Mouse (Mus musculus) midbrain, postnatal 0 days (tissue): ENCODE measurements around the gene Elf2. TPM values are rescaled to one million over a fixed set of nuclear protein-coding genes. Genes with fewer than 3 reads are reported as not detected.

Experiments
- ATAC-seq: fragments of 200-750 bp; cut with Nextera tagmentation; 2 replicates; pipeline ENCODE4 v1.8.0; 2017; ENCODE audit warnings: moderate number of reproducible peaks, mild to moderate bottlenecking, moderate TSS enrichment, moderate library complexity; ENCODE audit not compliant: low FRiP score
- DNase-seq: peaks from one replicate; pipeline ENCODE4 v3.0.0-alpha.2; 2015; ENCODE audit warnings: low spot score
- H3K27ac ChIP-seq: fragments of 300-500 bp; sonication (generic); 2 replicates; pipeline ENCODE4 v1.5.1; 2014; ENCODE audit warnings: low read depth, mild to moderate bottlenecking, low read length, mixed read lengths
- H3K27me3 ChIP-seq: fragments of 300-500 bp; sonication (generic); 2 replicates; pipeline ENCODE4 v1.6.1; 2014; ENCODE audit warnings: low read length, control low read depth, mixed read lengths; ENCODE audit not compliant: insufficient read depth
- H3K36me3 ChIP-seq: fragments of 300-500 bp; sonication (generic); 2 replicates; pipeline ENCODE4 v1.6.1; 2014; ENCODE audit warnings: low read length, control low read depth, mixed read lengths; ENCODE audit not compliant: insufficient read depth
- H3K4me1 ChIP-seq: fragments of 300-500 bp; sonication (generic); 2 replicates; pipeline ENCODE4 v1.6.1; 2014; ENCODE audit warnings: mild to moderate bottlenecking, control low read depth, antibody characterized with exemption, low read length, mixed read lengths; ENCODE audit not compliant: insufficient read depth
- H3K4me2 ChIP-seq: fragments of 300-500 bp; sonication (generic); 2 replicates; pipeline ENCODE4 v1.6.1; 2014; ENCODE audit warnings: low read depth, mild to moderate bottlenecking, low read length, mixed read lengths; ENCODE audit not compliant: poor library complexity, severe bottlenecking
- H3K4me3 ChIP-seq: fragments of 300-500 bp; sonication (generic); 2 replicates; pipeline ENCODE4 v1.5.1; 2014; ENCODE audit warnings: low read depth, mild to moderate bottlenecking, low read length, moderate library complexity
- H3K9ac ChIP-seq: fragments of 300-500 bp; sonication (generic); replicated peaks from 2 replicates; pipeline ENCODE4 v1.6.1; 2014; ENCODE audit warnings: mild to moderate bottlenecking, low read length, moderate library complexity, mixed read lengths; ENCODE audit not compliant: poor library complexity, severe bottlenecking
- H3K9me3 ChIP-seq: fragments of 300-500 bp; sonication (generic); 2 replicates; pipeline ENCODE4 v1.6.1; 2016; ENCODE audit warnings: low read length, control low read depth
- CTCF ChIP-seq: IDR thresholded peaks from 2 replicates; pipeline ENCODE4 v1.5.1; 2016; ENCODE audit warnings: antibody characterized with exemption, mild to moderate bottlenecking
- WGBS: fragments of 180-500 bp; shearing (Covaris S2); extraction: QIAGEN DNeasy Blood & Tissue Kit; methylation state at CpG from one replicate; pipeline ENCODE4 v1.1.7; 2014; 5-methylcytosine and 5-hydroxymethylcytosine counted together
- polyA plus RNA-seq: library from polyadenylated mRNA; unstranded; fragments of >200 nt; fragmentation: Nextera tagmentation; extraction: Ambion mirVana; gene quantifications from 2 replicates; pipeline ENCODE4 v1.2.1, GENCODE M21; 2015
- total RNA-seq: library from RNA; depleted of rRNA; stranded (reverse); fragments of >200 nt; gene quantifications from 2 replicates; pipeline ENCODE4 v1.2.3, GENCODE M21; 2014

Gene Elf2
- total and polyA plus RNA-seq, 2 experiments from 2014 or later, result 26.1 to 38.7 TPM

GRCm38 (mm10) chr3:51225979-51226378 is 114.5 kb downstream of the Elf2 start:
- Histone ChIP-seq H3K27ac (no peak overlapping the region), H3K4me1 (peaks cover 3% of the 10 kb centered on the region; the same call in 1 of the 2 replicates), H3K9ac (0 out of 2 replicates have a peak overlapping the region, but pooled peaks have one; percentile 81), H3K4me3 (peak overlapping the region; percentile 84), H3K27me3 (no peaks in the 10 kb centered on the region), H3K4me2 (peak overlapping the region; percentile 61), H3K36me3 (0 out of 2 replicates have a peak, but pooled peaks cover 2% of the 10 kb centered on the region), H3K9me3 (no peaks in the 10 kb centered on the region)
- DNase-seq, result no peak
- ATAC-seq, result no peak
- no peak for TF ChIP-seq CTCF
- WGBS, result 97% methylated on average over 10 of the region's 10 CpGs

GRCm38 (mm10) chr3:51225226-51225750 is 115.2 kb downstream of the Elf2 start:
- ATAC-seq (no peak; the same call in 1 of the 2 replicates), DNase-seq (peak; percentile 9)
- H3K27ac ChIP-seq, result peak overlapping the region; percentile 96
- H3K27me3 ChIP-seq, result no peaks in the 10 kb centered on the region
- WGBS, result 1% methylated on average over 39 of the region's 39 CpGs
- peaks cover 3% of the 10 kb centered on the region; the same call in 1 of the 2 replicates for H3K4me1 ChIP-seq
- H3K9me3 ChIP-seq, result no peaks in the 10 kb centered on the region
- 0 out of 2 replicates have a peak, but pooled peaks cover 2% of the 10 kb centered on the region for H3K36me3 ChIP-seq
- H3K9ac ChIP-seq, result peak overlapping the region; percentile 81
- TF ChIP-seq CTCF, result no peak
- peak overlapping the region; percentile 61 for H3K4me2 ChIP-seq
- peak overlapping the region; percentile 84 for H3K4me3 ChIP-seq

- peak; percentile 93 for DNase-seq
- Histone ChIP-seq H3K9ac (peak within 1 kb of the TSS; percentile 81), H3K27ac (peak within 1 kb of the TSS; percentile 96), H3K4me2 (peak within 1 kb of the TSS; percentile 61), H3K27me3 (no peaks in the 10 kb centered on the region), H3K4me1 (peaks cover 3% of the 10 kb centered on the region; the same call in 1 of the 2 replicates), H3K4me3 (peak within 1 kb of the TSS; percentile 84), H3K9me3 (no peaks in the 10 kb centered on the region), H3K36me3 (0 out of 2 replicates have a peak, but pooled peaks cover 2% of the 10 kb centered on the region)
- TF ChIP-seq CTCF, result no peak; the same call in 1 of the 2 replicates
- ATAC-seq, result peak; percentile 92
- WGBS, result under 1% methylated on average over 89 of the region's 100 CpGs
These were observed 115.9 kb downstream of the Elf2 start, which contains the start of gene Noct for GRCm38 (mm10) chr3:51224363-51225225. Gene Noct (plus strand): TSS chr3:51224447.

GRCm38 (mm10) chr3:51223556-51223955 is 116.9 kb downstream of the Elf2 start:
- Histone ChIP-seq H3K4me1 (peaks cover 3% of the 10 kb centered on the region; the same call in 1 of the 2 replicates), H3K9ac (peak overlapping the region; percentile 81; the same call in 1 of the 2 replicates), H3K27ac (no peak overlapping the region; the same call in 1 of the 2 replicates), H3K4me2 (peak overlapping the region; percentile 61), H3K36me3 (0 out of 2 replicates have a peak, but pooled peaks cover 2% of the 10 kb centered on the region), H3K27me3 (no peaks in the 10 kb centered on the region), H3K4me3 (peak overlapping the region; percentile 84), H3K9me3 (no peaks in the 10 kb centered on the region)
- TF ChIP-seq CTCF, result no peak
- no peak for DNase-seq
- 25% methylated on average over 5 of the region's 5 CpGs for WGBS
- ATAC-seq, result no peak

GRCm38 (mm10) chr3:51222834-51223460 is 117.5 kb downstream of the Elf2 start:
- WGBS, result 69% methylated on average over 10 of the region's 10 CpGs
- ATAC-seq, result no peak
- Histone ChIP-seq H3K9me3 (no peaks in the 10 kb centered on the region), H3K36me3 (0 out of 2 replicates have a peak, but pooled peaks cover 2% of the 10 kb centered on the region), H3K4me1 (peaks cover 3% of the 10 kb centered on the region; the same call in 1 of the 2 replicates), H3K27me3 (no peaks in the 10 kb centered on the region), H3K4me2 (no peak overlapping the region), H3K9ac (no peak overlapping the region), H3K4me3 (no peak overlapping the region), H3K27ac (no peak overlapping the region)
- no peak for TF ChIP-seq CTCF
- no peak for DNase-seq
